In the genomic region with DNA sequence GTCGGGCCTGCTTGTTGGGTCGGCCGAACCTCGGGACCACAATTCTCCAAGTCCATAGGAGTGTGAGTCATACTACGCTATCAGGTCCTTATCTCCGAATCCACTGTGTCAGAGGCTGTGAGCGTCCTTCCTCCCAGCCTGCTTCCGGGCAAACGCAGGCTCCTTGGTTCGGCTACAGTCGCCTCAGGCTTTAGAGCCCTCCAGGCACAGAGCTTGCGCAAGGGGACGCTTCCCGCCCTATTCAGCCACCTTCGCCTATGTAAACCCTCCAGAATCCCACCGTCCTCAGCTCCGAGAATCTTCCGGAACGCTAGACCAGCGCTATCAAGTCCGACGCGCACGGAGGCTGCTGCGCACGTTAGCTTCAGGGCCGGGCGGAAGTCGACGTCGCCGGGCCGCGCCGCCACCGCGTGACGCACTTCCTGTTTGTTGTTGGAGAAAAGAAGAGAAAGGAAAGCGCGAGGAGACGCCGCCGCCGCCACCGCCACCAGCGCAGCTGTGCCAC, we compare ENCODE assay signal across 8 mouse cellular contexts. TPM values are rescaled to one million over a fixed set of nuclear protein-coding genes. Genes with fewer than 3 reads are reported as not detected.
DNase-seq lines count a peak whose midpoint lies in the region; ATAC-seq lines count a peak whose summit lies in the region.

A gene (plus strand): TSS at position 132 of the 505 bp plus-strand sequence.
A gene (minus strand): TSS at position 380 of the 505 bp plus-strand sequence.

- peak within 1 kb of the TSS; percentile 88 for H3K4me2 ChIP-seq in heart, embryonic 14.5 days (ENCODE audit: low read length)
- peak within 1 kb of the TSS; percentile 73 for H3K4me2 ChIP-seq in liver, embryonic 13.5 days
- H3K4me2 ChIP-seq in stomach, embryonic 16.5 days (ENCODE audit: low read depth, low read length): peak within 1 kb of the TSS; percentile 81

- H3K27me3 ChIP-seq in heart, embryonic 14.5 days (ENCODE audit: control insufficient read depth, insufficient read depth, low read length): no peaks in the 10 kb centered on the region
- H3K27me3 ChIP-seq in liver, embryonic 13.5 days: no peaks in the 10 kb centered on the region
- no peaks in the 10 kb centered on the region for H3K27me3 ChIP-seq in stomach, embryonic 16.5 days (ENCODE audit: control insufficient read depth, insufficient read depth, low read length)

- DNase-seq in CD4-positive, CD25-positive, alpha-beta regulatory T cell, adult 2 months (ENCODE audit: low read depth, low spot score): peak; percentile 98
- DNase-seq in fibroblast of lung, adult 2 months (ENCODE audit: low read depth): peak; percentile 78
- peak; percentile 97 for DNase-seq in kidney, postnatal 14 days
- DNase-seq in liver, embryonic 13.5 days: peak; percentile 85
- peak; percentile 97 for DNase-seq in neural tube, embryonic 10.5 days (ENCODE audit: extremely low spot score, low spot score)

- H3K4me1 ChIP-seq in brown adipose tissue, adult 24 weeks (ENCODE audit: control insufficient read depth, insufficient read depth, insufficient read length, low read length): peaks cover 16% of the 10 kb centered on the region; the same call in 1 of the 2 replicates
- peaks cover under 1 to 24% of the 10 kb centered on the region in 2 experiments for H3K4me1 ChIP-seq in heart, embryonic 14.5 days (ENCODE audit: control insufficient read depth in 2 of 2, insufficient read depth in 2 of 2, low read length in 2 of 2)
- H3K4me1 ChIP-seq in liver, embryonic 13.5 days (replicated peaks): peaks cover 41% of the 10 kb centered on the region
- peaks cover 13% of the 10 kb centered on the region for H3K4me1 ChIP-seq in stomach, embryonic 16.5 days (ENCODE audit: control insufficient read depth, insufficient read depth, low read length)

- peak within 1 kb of the TSS; percentile 70 for H3K4me3 ChIP-seq in brown adipose tissue, adult 24 weeks (ENCODE audit: insufficient read depth, low read depth, low read length)
- peak within 1 kb of the TSS; percentile 66 to 93 for H3K4me3 ChIP-seq in heart, embryonic 14.5 days (ENCODE audit: control insufficient read depth in 1 of 2, insufficient read depth in 1 of 2, low read depth in 1 of 2, low read length in 2 of 2)
- peak within 1 kb of the TSS; percentile 98 for H3K4me3 ChIP-seq in liver, embryonic 13.5 days (replicated peaks)
- H3K4me3 ChIP-seq in stomach, embryonic 16.5 days (replicated peaks; ENCODE audit: low read length): peak within 1 kb of the TSS; percentile 99

- H3K27ac ChIP-seq in brown adipose tissue, adult 24 weeks (replicated peaks; ENCODE audit: low read depth, low read length): peak within 1 kb of the TSS; percentile 94
- H3K27ac ChIP-seq in heart, embryonic 14.5 days (replicated peaks in 1 of 2; ENCODE audit: control insufficient read depth in 1 of 2, insufficient read depth in 1 of 2, low read depth in 2 of 2, low read length in 2 of 2): peak within 1 kb of the TSS; percentile 98
- peak within 1 kb of the TSS; percentile 93 for H3K27ac ChIP-seq in liver, embryonic 13.5 days
- H3K27ac ChIP-seq in stomach, embryonic 16.5 days (ENCODE audit: low read length): peak within 1 kb of the TSS; percentile 99

- peak within 1 kb of the TSS; percentile 97 for H3K9ac ChIP-seq in heart, embryonic 14.5 days (ENCODE audit: low read length)
- H3K9ac ChIP-seq in liver, embryonic 13.5 days: peak within 1 kb of the TSS; percentile 98
- H3K9ac ChIP-seq in stomach, embryonic 16.5 days (ENCODE audit: low read length): peak within 1 kb of the TSS; percentile 99

- peak; percentile 85 for ATAC-seq in heart, embryonic 14.5 days (ENCODE audit: insufficient number of reproducible peaks, insufficient read depth, low FRiP score, low read depth)
- peak; percentile 93 for ATAC-seq in liver, embryonic 13.5 days (ENCODE audit: low read depth)
- peak; percentile 94 for ATAC-seq in stomach, embryonic 16.5 days (ENCODE audit: insufficient read depth, low FRiP score)

- H3K36me3 ChIP-seq in heart, embryonic 14.5 days (ENCODE audit: control insufficient read depth, insufficient read depth, low read length): no peaks in the 10 kb centered on the region
- no peaks in the 10 kb centered on the region for H3K36me3 ChIP-seq in liver, embryonic 13.5 days
- no peaks in the 10 kb centered on the region for H3K36me3 ChIP-seq in stomach, embryonic 16.5 days (ENCODE audit: control insufficient read depth, insufficient read depth, low read length)

- under 1% methylated on average over 46 of the region's 46 CpGs for WGBS in heart, embryonic 14.5 days
- WGBS in liver, embryonic 13.5 days (ENCODE audit: insufficient replicate concordance): under 1% methylated on average over 46 of the region's 46 CpGs
- WGBS in stomach, embryonic 16.5 days: under 1% methylated on average over 46 of the region's 46 CpGs

- H3K9me3 ChIP-seq in heart, embryonic 14.5 days (ENCODE audit: control insufficient read depth, low read length): no peaks in the 10 kb centered on the region
- H3K9me3 ChIP-seq in liver, embryonic 13.5 days (replicated peaks): no peaks in the 10 kb centered on the region
- no peaks in the 10 kb centered on the region for H3K9me3 ChIP-seq in stomach, embryonic 16.5 days (replicated peaks; ENCODE audit: control insufficient read depth, low read length)

RNA-seq across cellular contexts. Expression of the first gene that starts in this region (rescaled TPM):
- polyA plus RNA-seq in brown adipose tissue, adult 24 weeks (2012; ENCODE audit: insufficient read depth, insufficient read length, missing spikeins): 93.7 and 110 TPM in 2 replicates
- 85.5 and 90.0 TPM in 2 replicates for polyA plus RNA-seq in heart, embryonic 14.5 days (2014; fragmentation: Nextera tagmentation; extraction: Ambion mirVana)
- 100 and 125 TPM in 2 replicates for polyA plus RNA-seq in liver, embryonic 13.5 days (2015; fragmentation: Nextera tagmentation; extraction: Ambion mirVana)
- polyA plus RNA-seq in stomach, embryonic 16.5 days (2015; fragmentation: Nextera tagmentation; extraction: Ambion mirVana): 127 and 136 TPM in 2 replicates

RNA-seq across cellular contexts. Expression of the second gene that starts in this region (rescaled TPM):
- not detected in 2 replicates for polyA plus RNA-seq in brown adipose tissue, adult 24 weeks (2012; ENCODE audit: insufficient read depth, insufficient read length, missing spikeins)
- not detected in 2 replicates for polyA plus RNA-seq in heart, embryonic 14.5 days (2014; fragmentation: Nextera tagmentation; extraction: Ambion mirVana)
- not detected in 2 replicates for polyA plus RNA-seq in liver, embryonic 13.5 days (2015; fragmentation: Nextera tagmentation; extraction: Ambion mirVana)
- polyA plus RNA-seq in stomach, embryonic 16.5 days (2015; fragmentation: Nextera tagmentation; extraction: Ambion mirVana): not detected in 2 replicates

Comparison
In these comparisons a context has a peak if more than half of its experiments do, and no peak if none do; other contexts are left out.
1. Peak in every context shown above with its lines: DNase-seq, ATAC-seq, H3K4me3 ChIP-seq and H3K27ac ChIP-seq.